Mouse (Mus musculus) kidney, adult 11 months (tissue): Measurements from ENCODE around the gene Siah3.

ENCODE experiments used
- DNase-seq: peaks from one replicate; pipeline ENCODE4 v3.0.0; 2022

Gene Siah3

DNA sequence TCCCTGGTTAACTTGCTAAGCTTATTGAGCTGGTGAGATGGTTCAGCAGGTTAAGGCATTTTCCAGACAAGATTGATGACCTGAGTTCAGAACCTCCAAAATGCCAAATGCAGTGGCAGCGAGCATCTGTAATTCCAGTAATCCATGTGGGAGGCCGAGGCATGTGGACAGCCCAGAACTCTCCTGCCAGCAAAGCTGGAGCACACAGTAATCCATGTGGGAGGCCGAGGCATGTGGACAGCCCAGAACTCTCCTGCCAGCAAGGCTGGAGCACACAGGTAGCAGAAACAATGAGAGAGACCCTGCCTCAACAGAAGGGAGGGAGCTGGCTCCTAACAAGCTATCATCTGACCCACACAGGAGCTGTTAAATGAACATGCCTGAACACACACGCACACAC, 13.2 kb downstream of the Siah3 start:
- no peak for DNase-seq

DNA sequence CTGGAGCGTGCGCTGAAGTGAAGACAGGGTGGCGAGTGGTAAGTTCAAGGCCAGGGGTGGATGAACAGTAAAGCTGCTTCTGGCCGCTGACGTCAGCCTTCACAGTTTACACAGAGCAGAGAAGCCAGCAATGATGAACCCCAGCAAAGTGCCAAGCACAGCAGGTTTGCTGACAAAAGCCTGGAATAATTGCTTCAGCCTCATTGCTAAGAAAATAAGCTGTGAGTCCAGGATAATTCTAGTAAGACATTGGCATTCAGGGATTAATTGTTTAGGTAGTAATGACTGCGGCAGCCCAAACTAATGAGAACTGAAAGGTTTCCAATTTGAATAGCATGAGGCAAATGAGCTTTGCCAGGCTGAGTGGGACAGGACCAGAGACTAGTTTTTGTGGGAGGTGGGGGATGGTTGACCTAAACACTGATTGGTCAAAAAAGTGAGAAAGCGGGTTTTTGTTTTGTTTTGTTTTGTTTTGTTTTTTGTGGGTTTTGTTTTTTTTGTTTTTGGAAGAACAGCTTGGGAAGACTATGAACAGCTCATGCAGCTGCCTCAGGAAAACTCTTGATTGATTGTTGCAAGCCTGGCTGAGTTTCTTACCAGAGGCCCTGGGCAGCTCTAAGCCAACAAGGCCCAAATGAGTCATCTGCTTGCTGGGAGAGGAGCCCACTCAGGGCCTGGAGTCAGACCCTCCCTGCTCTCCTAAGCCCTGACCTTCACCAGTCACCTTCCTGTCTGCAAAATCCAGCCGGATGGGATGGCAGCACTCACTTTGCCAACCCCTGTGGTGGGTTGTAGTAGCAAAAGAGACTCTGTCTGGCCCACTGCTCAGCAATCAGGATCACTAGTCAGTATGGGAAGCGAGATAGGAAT, 17.5 kb downstream of the Siah3 start:
- DNase-seq = no peak

DNA sequence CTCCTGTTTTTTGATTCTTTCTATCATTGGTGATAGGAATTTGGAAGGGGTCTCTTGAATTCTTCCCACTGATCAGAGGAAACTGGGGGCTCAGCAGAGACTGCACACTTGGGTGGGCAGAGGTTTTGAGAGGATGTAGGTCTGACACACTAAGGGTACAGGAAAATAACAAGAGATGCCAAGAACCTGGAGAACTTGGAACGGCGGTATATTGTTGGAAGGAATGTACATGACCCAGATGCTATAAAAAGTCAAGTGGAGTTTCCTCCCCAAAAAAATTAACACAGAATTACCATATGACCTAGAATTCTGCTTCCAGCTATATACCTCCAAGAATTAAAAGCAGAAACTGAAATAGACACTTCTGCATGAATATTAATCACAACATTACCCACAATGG, 20.1 kb downstream of the Siah3 start:
- no peak for DNase-seq

DNA sequence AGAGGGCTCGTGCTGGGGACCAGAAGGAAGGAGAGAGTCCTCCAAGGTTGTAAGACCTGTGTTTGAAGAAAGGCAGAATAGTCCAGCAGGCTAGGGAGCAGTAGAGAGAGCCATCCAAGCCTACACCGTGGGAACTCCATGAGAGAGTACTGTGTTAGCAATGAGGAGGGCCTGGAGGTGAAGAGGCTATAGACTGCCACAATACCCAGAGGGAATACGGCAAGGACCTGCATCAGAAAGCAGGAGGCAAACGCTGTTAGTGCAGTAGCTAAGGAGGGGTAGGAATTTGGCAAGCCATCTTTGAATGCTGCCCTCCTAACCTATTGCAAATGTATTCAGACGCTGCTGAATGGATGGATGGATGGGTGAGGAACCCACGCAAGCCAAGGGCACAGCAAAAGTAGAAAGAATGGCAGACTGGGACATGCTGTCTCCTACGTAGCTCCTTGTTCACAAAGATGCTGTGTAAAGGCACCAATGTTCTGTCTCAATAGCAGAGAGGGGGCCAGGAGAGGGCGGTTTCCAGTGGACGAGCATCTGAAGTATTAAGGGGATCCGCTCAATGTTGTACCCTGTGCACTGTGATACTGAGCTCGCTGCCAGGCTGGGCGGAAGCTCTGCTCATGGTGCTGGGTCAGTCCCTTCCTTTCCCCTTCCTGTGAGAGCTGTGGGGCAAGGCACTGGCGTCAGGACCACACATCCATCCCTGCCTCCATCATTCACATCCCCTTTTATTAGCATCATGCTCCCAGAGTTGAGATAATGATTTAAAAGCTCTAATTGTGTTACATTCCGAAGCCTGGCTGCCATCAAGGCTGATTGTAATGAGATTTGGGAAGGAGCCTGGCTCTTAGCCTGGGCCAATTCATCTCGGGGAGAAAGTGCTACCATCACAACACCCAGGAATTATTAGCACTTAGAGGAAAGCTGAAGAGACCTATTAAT, 26.7 kb downstream of the Siah3 start:
- no peak for DNase-seq

DNA sequence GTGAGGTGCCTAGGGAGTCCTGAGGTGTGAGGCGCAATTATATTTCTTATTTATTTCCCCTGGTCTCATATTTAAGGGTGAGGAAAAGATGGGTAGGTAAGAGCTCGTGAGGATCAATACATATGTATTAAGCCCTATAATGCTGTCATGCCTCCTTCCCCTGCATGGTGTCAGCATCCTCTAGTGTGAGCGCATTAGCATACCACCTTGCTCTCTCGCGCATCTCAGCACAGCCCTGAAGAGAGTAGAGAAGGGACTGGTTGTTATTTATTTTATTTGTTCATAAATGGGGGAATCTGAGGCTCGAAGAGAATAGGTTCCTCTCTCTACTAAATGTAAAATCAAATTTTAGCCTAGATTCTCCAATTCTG, 27.4 kb downstream of the Siah3 start:
- no peak for DNase-seq

DNA sequence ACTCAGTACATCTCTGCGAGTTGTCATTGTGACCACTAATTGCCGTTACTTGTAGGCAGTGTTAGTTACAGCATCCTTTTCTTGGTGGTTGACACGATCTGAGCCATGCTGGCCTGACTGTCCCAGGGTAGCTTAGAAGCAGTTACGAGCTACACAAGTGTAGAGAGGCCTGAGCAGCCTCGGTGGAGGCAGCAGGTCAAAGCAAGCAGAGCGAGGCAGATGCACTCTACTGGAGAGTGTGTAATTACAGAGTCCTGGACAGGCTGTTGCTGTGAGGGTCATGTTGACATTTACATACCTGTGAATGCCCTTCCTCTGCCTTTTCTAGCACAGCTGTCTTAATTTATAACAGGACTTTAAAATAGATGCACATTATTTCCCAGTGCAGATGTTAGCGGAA, 32.1 kb downstream of the Siah3 start:
- no peak for DNase-seq

DNA sequence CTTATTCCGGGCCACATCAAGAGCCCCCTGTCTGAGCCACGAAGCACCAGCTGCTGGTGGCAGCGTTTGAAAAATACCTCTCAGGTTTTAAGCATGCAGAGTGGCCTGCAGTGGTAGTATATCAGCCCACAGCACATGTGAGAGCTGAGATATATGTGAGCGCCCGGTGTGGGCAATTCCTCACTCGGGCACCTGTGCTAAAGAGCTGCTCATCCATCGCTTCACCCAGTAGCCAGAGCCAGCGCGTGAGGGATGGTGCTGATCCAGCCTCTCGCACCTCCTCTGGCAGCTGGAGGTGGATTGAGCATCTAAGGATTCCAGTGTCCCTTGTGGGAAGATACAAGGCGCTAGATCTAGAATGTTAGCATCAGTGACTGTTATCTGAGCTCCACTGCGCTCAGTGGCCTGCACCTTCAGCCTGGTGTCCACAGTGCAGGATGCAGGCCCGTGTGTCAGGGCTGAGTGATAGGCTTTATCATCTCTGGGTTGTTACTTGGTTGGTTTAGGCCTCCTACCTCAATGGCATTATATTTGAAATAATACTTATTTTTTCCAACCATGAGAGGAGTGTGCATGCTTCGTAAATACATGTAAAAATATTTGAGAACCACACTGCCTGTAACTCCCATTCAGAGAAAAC, 37.9 kb downstream of the Siah3 start:
- no peak for DNase-seq

DNA sequence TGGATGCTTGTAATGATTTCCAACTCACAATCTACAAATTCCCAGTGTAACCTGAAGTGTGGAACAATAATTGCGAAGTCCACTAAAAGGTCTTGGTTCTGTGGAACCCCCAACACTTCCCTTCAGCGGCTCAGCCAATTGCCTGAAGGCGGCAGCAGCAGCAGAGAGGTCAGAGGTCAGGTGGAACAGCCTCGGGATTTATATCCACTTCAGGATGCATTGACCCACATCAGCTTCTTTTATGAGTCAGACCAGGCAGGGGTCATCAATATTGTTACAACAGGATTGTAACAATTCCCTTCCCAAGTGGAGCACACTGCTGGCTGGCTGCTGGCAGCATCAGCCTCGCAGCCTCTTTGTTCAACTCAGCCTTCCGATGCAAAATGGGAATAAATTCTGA, 39.1 kb downstream of the Siah3 start:
- DNase-seq = no peak

DNA sequence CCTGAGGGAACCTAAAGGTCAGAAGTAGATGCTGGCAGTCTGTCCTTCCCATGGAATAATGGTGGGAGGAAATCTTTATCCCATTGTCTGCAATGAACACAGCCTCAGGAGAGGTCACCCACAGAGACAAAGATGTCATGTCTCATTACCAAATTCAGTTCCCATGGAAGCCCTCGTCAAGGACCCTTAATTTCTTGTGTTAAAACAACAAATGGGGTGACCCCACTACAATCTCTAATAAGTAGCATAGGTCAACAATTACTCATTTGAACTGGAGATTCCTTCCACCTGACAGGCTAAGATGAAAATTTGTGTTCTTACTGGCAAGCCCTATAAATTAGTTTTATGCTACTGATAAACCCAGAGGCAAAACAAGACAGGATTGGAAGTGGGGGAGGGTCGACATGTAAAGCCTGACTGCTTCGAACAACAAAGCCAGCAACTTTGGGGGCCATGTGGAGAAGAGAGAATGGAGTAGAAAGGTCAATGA, 45.8 kb downstream of the Siah3 start:
- DNase-seq = no peak

DNA sequence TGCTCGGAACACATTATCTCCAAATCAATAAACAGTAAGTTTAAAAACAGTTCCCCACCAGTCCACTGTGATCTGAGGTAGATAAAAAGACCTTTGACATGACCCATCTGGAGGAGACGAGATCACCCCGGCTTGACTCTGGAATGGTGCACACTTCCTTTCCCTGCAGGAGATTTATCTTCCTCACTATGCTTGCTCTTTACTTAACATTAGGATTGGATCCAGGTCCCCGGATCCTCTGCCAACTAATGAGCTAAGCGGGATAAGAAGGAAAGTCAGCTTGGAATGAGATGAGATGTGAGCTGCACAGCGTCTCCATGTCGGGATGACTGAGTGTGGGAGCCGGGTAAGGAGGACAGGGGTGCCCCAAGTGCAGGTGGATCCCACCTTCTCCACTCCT, 46.7 kb downstream of the Siah3 start:
- DNase-seq = no peak

DNA sequence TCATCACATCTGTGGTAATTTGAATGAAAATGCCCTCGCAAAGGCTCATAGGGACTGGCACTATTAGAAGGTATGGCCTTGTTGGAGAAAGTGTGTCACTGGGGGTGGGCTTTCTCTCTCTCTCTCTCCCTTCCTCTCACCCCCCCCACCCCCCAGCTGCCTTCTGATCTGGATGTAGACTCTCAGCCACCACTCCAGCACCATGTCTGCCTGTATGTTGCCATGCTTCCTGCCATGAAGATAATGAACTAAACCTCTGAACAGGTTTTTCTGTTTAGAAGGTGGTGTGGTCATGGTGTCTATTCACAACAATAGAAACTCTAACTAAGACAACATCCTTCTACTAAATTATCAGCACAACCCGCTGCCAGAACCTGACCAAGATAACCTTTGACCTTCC, 48.5 kb downstream of the Siah3 start:
- no peak for DNase-seq

DNA sequence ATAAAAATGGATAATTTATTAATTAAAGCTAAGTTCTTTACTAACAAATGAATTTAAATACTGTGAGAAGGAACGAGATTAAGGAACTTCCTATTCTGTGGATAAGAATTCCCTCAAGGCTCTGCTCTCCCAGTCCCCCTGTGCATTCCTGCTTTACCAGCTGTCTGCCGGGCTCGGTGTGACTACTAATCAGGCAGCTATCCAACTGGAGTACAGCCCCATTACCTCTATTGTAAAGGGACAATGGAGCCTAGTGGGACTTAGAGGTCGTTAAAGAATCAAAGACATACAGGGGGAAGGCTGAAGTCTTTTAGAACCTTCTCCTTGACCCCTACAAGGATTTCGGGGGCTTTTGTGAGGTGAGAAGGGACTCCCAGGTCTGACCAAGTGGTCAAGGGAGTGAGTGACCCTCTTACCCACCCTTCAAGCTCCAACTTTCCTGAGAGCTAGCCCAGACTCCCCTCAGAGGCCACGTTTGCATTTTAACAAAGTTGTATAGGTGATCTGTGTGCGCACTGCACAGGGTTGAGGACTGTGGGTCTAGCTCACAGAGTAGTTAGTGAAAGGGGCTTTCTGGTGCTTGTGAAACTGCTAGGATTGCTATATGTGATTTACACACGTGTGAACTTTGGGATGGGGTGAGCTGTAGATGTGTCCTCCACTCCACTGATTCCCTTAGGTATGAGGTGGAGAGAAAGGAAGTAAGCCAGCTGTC, 49.5 kb downstream of the Siah3 start:
- DNase-seq = no peak

DNA sequence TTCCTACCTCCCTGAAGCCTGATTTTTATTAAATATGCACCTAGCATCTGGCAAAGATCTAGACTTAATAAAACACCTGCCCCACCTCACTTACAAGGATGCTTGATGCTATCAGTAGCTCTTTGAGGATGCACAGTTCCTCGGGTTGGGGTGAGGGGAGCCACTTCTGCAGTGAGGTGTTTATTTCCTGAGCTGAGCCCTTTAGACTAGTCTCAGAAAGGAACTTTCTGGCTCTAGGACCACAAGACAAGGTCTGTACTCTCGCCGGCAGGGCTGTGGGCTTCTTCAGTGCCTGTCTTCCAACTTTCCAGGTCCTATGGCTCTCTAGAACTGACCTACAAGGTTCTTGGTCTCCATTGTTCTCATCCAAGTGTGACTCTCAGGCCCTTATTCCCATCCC, 50.5 kb downstream of the Siah3 start:
- DNase-seq = no peak

DNA sequence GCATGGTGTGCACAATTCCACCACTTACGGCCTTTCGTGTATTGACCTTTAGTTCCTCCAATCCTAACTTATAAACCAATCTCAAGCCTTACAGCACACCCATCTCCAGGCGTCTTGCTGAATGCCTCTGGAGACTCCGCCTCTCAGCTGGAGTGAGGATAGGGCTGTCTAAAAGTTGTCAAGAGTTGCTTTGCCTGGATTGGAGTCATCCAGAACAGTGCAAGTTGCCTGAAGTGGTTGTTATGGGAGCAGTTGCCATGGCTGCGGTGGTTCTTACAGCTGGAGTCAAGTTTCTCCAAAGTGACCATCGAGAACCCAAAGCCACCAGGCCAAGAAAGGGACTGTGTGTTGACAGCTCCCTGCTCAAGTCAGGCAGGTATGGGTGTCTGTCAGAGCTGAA, 54.3 kb downstream of the Siah3 start:
- no peak for DNase-seq

DNA sequence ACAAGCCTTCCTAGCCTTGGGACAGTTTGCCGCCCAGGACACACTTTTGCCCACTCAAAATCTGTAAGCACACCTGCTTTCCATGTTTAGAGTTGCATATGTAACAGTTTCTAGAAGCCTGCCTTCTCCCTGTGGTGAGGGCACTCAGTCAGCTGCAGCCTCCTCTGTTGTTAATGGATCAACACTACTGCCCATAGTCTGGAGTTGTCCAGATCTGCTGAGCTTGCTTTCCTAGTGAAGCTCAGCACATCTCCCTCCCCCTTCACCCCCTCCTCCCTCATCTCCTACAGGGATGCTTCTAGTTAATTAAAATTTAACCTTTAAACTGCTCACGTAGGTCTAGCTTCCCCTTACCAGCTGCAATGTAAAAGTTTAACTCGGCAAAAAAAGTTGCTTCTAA, 57.2 kb downstream of the Siah3 start:
- DNase-seq = peak; percentile 88

DNA sequence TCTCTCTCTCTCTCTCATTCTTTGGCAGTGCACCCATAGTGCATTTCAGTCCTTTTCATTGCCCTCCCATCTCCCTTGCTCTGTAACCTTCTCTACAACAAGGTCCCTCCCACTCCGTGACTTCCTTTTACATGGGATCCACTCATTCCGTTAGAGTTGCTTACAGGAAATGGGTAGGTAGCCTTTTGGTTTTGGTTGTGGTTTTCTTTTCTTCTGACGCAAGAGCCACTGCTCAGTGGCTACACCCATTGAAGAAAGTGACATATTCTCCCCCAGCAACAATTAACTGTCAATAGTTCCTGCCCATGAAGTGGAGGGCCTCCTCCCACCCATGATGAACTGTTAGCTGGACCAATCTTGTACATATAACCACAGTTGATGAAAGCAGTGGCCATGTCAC, 60.4 kb downstream of the Siah3 start:
- no peak for DNase-seq

DNA sequence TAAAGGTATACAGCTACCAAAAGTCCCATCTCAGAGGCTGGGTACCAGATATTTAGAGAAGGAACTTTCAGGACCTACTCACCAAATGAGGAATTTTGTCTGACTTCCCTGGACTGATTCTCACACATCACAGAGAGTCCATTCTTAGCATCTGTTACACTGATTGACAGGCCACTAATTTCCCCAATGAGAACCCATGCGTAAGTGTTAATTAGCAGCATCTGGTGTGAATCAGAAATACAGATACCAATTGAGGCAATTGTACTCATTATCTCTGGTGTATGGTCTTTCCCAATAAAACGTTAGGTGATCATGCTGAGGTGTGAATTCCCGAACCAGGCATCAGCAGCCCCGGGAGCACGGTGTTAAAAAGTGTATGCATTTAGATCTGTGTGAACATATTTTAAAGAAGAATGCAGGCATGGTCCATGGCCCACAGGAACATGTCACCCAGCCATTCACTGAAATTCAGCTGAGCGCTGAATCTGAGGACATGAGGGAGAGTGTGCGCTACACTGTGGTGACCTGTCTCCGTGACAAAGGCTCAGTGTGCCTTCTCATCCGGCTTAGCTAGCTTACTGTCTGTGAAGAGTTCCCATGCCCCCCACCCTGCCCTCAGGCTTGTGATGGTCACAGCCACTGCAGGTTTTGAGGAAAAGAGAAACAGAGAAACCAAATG, 61.3 kb downstream of the Siah3 start:
- DNase-seq = no peak

DNA sequence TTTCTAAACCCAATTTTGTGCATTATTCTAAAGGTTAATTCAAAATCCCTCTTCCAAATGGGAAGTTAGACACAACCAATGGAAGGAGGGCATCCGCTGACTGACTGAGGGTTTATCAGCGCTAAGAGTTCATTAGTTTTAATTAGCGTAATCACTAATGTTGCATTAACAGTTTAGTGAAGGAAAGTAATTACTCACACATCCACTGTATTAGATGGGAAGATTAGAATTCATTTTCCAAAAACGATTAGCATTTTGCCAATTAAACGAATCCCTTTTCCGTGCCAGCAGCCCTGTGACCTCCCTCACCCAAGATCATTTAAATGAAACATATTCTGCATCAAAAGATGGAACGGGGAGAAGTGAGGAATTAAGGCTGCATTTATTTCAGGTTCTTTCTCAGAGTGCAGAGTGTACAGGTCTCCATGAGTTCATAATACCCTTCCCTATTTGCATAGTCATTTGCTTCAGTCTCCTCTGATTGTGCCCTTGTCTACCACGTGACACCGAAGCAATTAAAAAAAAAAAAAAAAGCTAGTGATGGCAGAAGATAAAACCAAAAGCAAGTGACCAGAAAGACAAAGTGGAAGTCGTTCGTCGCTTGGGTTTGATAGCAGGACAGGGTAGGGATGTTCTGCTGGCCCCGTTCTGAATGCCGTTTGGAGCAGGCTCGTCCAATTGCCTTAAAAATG, 62.6 kb downstream of the Siah3 start:
- DNase-seq = no peak

DNA sequence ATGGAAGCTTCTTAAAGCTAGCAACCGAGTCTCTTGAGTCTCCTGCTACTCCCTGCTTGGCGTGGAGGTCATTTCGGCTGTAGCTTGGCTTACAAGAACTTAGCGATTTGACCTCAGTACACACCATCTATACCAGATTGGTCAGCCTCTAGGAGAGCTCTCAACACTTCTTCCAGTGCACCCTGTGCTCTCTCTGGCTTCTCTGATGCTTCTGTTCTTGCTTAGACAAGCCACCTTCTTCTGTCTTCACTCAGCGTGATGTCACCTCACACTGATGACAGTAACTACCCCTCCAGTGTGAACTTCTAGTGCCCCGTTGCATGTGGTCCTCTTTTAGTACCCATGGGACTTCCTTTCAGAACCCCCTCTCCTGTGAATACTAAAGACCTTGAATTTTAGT, 63.1 kb downstream of the Siah3 start:
- DNase-seq = no peak

DNA sequence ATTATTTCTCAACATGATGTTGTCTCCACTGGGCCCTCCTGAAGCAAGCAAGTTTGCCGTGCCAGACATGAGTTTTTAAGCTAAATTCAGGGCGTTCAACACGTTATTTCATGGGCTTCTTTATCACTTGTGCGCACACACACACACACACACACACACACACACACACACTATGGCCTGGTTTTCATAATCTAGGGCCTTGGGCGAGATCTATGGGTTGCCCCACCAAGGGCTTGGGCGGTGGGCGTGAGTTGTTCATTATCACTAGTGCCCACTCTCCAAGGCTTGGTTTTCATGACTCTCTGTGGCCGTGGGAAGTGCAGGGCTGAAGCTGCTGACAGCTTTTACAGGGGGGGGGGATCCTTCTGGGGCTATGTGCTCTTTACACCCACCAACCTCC, 63.9 kb downstream of the Siah3 start:
- no peak for DNase-seq

DNA sequence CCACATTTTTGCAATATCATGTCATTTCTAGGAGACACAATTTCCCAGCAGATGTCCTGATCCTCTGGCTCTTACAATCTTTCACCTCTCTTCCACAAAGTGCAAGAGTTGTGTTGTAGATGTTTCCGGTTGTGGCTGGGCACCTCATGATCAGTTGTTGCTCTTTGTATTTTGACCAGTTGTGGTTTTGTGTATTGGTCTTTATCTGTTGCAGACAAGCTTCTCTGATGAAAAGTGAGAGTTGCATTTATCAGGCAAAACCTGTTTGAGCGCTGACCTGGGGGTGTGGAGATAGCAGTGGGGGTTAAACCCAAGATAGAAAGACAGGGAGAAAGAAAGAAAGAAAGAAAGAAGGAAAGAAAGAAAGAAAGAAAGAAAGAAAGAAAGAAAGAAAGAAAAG, 68.9 kb downstream of the Siah3 start:
- no peak for DNase-seq
